Mouse (Mus musculus) brain, embryonic 14.5 days (tissue): ENCODE results near the gene Acy3. TPM values are rescaled to one million over a fixed set of nuclear protein-coding genes. Genes with fewer than 3 reads are reported as not detected.

Source experiments
- DNase-seq: peaks from one replicate; pipeline ENCODE4 v3.0.0-alpha.2; 2011; ENCODE audit warnings: low read depth
- CTCF ChIP-seq: fragments of 200-500 bp; IDR thresholded peaks from 2 replicates; pipeline ENCODE4 v1.5.1; 2012; ENCODE audit warnings: inconsistent platforms, mild to moderate bottlenecking, moderate library complexity, borderline replicate concordance; ENCODE audit not compliant: insufficient read depth, insufficient read length; ENCODE audit errors: extremely low read depth
- POLR2A ChIP-seq: fragments of 200-500 bp; IDR thresholded peaks from 2 replicates; pipeline ENCODE4 v1.6.1; 2012; ENCODE audit warnings: mild to moderate bottlenecking, inconsistent platforms, borderline replicate concordance; ENCODE audit not compliant: poor library complexity, insufficient read depth, insufficient read length, severe bottlenecking; ENCODE audit errors: extremely low read depth
- polyA plus RNA-seq: library from polyadenylated mRNA; depleted of rRNA; stranded (reverse); fragments of >200 nt; gene quantifications from 2 replicates; pipeline ENCODE4 v1.2.3, GENCODE M21; 2012

Acy3 gene
- polyA plus RNA-seq, 1 experiment, result 2.7 TPM

DNA sequence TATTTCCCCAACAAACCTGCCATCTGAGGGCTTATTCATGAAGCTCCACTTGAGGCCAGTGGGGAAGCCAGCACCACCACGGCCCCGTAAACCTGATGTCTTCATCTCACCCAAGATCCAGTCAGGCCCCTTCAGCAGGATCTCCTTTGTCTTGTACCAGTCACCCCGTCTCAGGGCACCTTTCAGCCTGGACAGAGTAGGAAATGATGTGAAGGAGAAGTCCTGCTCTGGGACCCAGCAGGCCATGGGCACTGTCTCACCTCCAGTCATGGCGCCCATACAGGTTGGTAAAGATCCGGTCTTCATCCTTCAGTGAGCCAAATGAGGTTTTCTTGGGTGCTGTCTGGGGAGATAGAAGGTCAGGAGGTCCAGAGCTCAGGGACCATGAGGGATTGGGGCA, 24.7 kb downstream of the Acy3 start:
- no peak for DNase-seq
- TF ChIP-seq POLR2A (no peak), CTCF (no peak)

DNA sequence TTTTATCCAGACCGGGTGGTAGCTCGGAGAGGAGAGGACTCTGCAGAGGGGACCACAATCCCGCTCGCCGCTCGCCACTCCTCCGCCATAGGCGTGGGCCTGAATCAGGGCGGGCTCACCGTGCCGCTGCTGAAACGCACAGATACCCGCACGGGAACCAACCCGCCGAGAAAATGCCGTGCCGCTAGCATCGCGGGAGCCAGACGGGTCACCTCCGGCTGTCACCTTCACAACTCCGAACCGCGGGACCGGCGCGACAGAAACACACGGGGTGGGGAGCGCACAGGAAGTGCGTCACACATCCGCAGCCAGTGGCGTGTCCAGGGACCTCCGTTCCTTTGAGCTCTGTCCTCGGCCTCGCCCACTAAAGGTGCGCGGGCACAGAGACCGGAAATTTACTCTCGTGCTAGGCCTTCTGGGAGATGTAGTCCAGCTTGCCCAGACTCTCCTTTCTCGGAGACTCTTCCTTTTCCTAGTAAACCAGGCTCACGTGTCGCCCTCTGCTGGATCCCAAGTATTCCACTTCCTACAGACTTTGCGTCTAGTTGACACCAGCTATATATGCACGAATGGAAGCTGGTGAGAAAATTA, 26.2 kb downstream of the Acy3 start, which contains the start of gene Ndufv1:
Ndufv1 (minus strand) TSS at position 375 of the 591 bp plus-strand sequence.
- peak; percentile 32; the same call in 1 of the 2 replicates for TF ChIP-seq POLR2A
- TF ChIP-seq CTCF, result peak; percentile 83; the same call in 1 of the 2 replicates
- DNase-seq, result peak; percentile 100

DNA sequence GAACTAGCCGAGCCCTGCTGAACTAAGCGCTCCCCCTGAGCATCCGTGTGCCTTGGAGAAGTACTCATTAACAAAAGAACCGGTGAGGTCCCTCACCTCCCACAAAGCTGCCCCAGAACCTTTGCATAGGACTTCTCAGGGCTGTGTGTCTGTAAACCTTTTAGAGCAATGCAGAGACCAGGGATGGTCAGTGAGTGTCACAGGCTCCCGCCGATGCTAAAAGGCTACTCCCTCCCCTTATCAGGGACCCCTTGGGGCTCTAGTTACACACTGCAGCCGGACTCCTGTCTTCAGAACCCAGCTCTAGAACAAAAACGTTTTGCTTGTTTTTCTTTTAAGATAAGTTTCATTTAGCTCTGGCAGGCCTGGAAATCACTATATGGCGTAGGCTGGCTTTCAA, 26.7 kb downstream of the Acy3 start:
- no peak for DNase-seq
- TF ChIP-seq POLR2A (no peak), CTCF (no peak)

DNA sequence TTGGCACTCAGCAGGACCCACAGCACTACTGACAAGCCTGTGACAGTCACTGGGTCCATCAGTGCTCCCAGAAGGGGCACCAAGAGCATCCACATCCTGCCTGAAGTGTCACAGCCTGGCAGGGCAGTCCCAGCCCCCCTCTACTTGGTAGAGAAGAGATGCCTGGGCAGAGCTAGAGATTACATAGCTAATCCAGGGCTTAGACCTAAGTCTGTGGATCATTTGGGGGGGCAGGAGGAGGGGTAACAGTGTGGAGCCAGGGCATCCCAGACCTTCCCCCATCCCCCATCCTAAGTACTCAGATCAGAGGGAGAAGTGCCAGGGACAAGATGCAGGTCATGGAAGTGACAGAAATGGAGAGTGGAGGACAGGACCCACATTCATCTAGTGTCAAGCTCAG, 28.4 kb downstream of the Acy3 start:
- DNase-seq, result no peak
- TF ChIP-seq CTCF (no peak), POLR2A (no peak)

DNA sequence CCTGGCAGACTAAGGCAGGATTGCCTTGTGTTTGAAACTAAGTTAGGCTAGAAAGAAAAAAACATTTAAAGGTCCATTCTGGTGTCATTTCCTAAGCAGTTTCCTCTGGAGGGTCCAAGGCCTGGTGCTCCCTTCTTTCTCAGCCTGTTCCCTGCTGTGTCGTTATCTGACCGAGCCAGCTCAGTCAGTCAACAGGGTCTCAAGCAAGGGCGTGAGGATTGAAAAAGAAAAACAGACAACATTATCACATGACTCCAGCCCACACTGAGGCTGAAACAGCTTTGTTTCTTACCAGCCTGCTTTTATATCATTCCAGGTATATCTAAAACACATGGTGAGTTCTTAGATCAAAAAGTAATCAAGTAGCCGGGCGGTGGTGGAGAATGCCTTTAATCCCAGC, 29.3 kb downstream of the Acy3 start:
- no peak for DNase-seq
- TF ChIP-seq CTCF, result no peak

DNA sequence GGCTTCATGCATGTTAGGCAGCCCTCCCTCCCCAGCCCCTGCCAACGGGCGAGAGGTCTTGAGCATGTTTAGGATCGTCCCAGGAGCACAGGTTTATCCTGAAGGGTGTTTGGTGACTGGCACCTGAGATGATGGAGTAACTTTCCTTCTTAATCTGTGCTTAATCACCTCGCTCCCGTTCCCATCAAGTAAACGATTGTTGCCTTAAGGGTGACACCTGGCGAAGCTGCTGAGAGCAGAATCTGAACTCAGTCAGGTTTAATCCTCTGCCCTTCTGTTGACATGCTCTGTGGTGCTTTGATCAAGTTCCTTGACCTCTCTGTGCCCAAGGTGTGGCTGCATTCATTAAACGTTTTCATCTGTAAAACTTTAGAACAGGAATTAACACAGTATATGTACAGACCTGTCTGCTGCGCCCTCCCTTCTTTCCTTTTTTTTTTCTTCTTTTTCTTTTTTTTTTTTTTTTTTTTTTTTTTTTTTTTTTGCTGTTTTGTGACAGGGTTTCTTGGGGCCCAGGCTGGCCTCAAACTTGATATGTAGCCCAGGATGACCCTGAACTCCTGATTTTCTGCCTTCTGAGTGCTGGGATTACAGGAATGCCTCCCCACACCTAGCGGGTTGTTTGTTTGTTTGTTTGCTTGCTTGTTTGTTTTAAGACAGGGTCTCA, 31.7 kb downstream of the Acy3 start:
- no peak for TF ChIP-seq POLR2A
- TF ChIP-seq CTCF, result no peak
- DNase-seq, result no peak

DNA sequence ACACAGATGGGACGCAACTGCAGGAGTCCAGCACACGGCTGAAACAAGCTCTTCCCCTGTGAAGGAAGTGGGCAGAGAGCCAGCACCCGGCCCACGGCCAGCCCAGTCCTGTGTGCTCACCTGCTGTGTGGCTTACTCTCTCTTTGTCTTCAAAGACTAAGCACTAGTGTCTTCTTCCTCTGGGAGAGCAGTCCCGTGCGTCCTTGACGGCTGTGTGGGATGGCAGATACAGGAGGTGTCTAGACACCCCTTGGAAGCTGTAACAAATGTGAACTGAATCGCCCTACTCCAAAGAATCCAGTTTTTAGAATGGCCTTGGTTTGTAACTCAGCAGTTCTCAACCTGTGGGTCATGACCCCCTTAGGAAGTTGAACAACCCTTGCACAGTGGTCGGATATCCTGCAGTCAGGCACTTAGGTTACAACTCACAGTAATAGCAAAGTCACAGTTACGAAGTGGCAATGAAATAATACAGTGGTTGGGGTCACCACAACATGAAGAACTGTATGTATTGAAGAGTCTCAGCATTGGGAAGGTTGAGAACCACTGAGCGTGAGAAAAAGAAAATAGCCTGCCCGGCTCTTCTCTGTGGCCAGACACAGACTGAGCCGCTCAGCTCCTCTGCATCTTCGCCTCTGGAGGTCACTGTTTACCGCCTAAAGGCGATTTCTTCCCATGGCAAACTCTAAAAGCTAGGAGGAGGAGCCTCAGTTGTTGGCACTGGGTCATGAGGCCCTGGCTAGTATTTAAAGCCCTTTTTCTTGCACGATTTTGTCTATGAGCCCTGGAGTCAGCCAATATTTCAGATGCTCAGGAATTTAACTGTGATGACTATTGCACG, 32.6 kb downstream of the Acy3 start:
- peak; percentile 89 for DNase-seq
- TF ChIP-seq CTCF (peak; percentile 77), POLR2A (no peak)

DNA sequence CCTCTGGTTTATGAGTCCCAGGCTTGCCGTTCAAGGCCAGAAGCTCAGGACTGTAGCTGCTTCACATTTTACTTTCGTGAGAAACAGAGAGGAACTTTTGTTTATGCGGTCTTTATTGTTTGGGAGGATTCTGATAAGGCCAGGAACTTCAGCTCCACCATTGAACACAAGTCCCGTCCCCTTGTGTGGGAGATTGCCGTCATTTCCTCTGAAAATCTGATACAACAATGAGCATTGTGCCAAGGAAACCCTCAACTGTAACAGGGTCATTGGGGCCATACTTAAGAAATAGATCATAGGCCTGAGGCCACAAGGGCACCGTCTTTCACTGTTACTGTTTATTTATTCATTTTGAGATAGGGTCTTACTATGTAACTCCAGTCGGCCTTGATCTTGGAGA, 36.8 kb downstream of the Acy3 start:
- DNase-seq, result no peak
- TF ChIP-seq CTCF, result no peak

DNA sequence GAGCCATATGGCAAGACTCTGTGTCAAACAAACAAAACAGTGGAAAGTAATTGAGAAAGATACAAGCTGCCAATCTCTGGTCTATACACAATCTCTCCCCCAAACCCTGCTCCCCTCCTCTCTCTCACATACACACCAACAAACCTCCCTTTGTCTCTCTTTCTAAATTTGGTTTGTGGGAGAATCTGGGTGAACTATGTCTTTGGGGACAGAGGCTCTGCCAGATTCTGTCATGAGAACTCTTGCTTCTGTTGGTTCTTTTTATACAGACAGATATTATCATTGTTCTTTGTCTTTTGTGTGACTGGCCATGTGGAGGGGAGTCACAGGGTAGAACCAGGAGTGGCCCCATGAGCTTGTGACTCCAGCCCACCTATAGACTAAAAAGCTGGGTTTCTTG, 41.2 kb downstream of the Acy3 start:
- DNase-seq, result no peak
- TF ChIP-seq CTCF (no peak), POLR2A (no peak)

DNA sequence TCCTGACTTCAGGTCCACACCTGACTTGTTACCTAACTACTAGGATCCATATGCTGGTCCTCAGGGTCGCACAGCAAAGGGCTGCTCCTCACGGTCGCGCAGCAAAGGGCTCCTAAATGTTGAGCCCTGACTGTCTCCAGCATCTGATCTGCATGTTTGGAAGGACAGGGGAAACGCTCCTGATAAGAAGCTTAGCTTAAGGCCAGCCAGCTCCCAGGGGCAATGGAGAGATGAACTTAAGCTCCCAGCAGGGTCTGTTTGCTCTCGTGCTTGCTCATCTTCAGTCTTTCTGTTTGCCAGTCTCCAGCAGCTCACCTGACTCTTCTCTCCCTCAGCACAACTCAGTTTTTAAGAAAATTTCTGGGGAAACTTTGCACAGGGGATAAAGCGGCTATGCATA, 46.3 kb downstream of the Acy3 start:
- no peak for DNase-seq
- TF ChIP-seq POLR2A (no peak), CTCF (no peak)

DNA sequence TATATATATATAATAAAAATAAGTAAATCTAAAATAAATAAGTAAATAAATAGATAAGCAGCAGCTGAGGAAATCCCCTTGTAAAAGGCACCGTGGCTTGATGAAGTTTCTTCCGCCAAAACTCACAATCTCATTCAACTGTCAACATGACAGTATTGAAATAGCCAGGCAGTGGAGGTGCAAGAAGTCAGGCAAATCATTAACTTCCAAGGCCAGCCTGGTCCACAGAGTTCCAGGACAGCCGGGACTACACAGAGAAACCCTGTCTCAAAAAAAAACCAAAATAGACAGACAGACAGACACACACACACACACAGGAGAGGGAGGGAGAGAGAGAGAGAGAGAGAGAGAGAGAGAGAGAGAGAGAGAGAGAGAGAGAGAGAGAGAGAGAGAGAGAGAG, 46.9 kb downstream of the Acy3 start:
- TF ChIP-seq POLR2A (no peak), CTCF (no peak)

More for the DNA sequence above, 46.9 kb downstream of the Acy3 start:
- no peak for DNase-seq
